Mouse (Mus musculus) skeletal muscle tissue, adult 2 months (tissue): ENCODE results near the gene Elmo2.

ENCODE experiments used
- DNase-seq: peaks from one replicate; pipeline ENCODE4 v3.0.0-alpha.2; 2012; ENCODE audit warnings: low read depth, low spot score

Elmo2 gene

GRCm38 (mm10) chr2:165257151-165257834, 69.0 kb downstream of the Elmo2 start:
- no peak for DNase-seq

DNA sequence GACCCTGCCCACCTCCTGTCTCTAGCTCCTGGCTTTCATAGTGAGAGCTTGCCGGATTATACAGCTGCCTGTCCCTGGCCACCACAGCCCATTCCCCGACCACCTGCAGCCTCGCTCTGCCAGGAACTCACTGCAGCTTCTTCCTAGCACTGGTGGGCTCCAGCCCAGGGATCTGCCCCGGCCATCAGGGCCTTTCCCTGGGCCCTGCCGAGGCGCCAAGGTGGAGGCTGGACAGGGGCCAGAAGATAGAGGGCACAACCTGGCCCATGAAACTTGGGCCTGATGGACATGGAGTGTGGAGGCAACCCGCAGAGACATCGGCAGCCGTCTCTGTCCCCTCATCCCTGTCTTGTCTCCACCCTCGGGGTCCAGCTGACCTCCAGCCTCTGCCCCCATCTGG, 70.1 kb downstream of the Elmo2 start:
- no peak for DNase-seq

DNA sequence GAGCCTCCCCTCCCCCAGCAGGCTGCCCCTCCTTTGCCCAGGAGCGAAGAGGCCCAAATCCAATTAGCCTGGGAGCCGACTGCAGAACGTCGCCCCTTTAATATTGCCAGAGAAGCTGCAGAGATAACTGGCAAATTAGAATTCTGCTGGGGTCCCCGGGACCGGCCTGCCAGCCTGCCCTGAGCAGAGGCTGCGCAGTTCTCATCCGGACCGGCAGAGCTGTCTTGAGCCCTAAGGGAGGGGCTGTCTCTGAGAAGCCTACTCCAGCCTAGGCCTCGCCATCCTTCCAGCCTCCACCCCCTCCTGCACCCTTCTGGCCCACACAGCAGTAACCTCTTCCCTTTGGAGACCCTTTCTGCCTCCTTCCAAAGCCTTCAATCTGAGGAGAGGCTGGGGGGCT, 72.4 kb downstream of the Elmo2 start:
- no peak for DNase-seq

DNA sequence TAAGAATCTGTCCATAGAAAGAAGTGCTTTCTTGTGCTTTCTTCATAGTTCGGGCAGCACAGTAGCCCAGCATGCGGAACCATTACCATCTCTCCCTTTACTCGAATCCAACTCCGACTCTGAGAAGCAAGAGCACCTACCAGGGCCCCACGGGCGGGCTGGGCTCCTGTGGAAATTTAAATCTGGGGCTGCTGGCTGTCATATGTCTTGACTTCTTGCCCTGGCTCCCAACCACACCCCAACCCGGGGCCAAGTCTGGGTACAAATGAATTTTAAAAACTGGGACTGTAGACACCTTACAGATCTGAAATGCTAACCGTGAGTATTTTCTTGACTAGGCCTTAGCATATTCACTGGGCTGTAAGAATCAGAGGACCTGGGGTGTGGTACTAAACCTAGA, 73.0 kb downstream of the Elmo2 start:
- no peak for DNase-seq

DNA sequence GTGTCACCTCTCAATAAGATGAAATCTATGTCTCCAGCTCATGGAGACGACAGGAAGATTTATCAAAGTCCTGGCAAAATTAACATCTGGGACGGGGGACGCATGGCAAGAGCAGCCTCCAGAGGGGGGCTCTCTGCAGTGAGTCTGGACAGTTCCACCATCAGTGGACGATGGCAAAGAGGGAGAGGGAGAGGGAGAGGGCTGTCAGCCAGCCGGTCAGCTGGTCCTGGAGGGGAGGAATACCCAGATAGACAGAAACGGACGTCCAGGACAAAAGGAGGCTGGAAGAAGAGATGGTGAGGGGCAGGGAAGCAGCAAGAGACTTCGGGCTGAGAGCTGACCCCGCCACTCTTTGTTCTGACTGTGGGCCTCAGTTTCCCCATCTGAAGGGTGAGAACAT, 73.5 kb downstream of the Elmo2 start:
- no peak for DNase-seq

DNA sequence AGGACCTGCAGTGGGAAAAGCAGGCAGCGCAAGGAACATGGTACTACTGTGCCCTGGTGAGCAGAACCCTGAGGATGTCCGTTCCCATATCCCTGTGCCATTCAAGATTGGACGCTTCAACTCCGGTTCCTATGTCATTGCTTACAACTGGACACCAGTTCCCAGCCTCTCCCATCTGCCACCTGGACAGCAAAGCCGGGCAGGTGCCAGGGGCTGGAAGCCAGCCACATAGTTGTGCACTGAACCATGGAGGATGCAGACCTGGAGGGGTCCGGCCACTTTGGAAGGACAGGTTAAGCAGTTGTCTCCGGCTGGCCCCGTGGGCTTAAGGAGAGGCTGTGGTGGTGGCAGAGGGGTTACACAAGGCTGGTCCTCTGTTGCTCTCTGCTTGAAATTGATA, 73.9 kb downstream of the Elmo2 start:
- no peak for DNase-seq

- DNase-seq, result no peak
Observed at GRCm38 (mm10) chr2:165250903-165251302, 75.4 kb downstream of the Elmo2 start.

GRCm38 (mm10) chr2:165248967-165249366, 77.3 kb downstream of the Elmo2 start:
- no peak for DNase-seq

DNA sequence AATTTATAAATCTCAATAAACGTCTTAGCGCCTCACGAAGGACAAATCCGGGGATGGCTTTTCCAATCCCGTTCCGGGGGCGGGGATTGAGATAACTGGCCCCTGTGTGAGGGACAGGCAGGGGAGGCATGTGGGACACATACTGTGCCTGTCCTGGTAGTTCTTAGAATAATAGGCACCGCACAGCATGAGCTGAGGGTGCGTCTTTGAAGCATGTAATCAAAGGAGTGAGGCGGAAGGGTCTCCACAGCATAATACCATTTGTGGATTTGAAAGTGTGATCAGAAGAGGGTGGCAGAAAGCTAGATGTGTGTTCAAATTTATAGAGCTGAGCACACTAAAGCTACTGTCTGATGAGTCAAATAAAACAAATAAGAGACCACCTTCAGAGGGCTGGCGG, 79.9 kb downstream of the Elmo2 start:
- no peak for DNase-seq

DNA sequence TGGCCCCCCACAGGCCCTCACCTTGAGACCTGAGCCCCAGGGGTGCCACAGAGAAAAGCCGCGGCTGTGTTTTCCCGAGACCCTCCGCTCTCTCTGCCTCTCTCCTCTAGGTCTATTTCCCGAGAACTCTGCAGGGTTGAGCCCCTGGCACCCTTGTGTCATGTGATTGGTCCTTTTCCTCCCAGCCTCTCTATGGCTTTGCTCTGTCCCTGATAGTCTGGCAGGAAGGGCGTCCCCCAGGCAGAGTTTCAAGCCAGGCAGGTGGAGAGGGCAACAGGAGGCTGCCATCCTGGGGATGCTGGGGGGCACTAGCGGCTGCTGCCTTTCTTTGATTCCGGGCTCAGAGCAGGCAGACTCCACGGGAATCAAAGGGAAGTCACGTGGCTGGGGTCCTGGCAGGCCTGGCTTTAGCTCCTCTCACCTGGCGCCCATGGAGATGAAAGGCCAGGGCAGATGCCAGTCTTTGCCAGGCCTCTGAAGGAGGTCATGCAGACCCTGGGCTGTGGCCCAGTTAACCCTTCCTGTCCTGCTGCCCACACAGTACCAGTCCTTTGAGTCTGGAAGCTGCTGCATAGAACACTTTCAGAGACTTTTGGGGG, 83.1 kb downstream of the Elmo2 start:
- DNase-seq, result no peak

- DNase-seq, result no peak
Observed at GRCm38 (mm10) chr2:165242575-165242974, 83.7 kb downstream of the Elmo2 start.

DNA sequence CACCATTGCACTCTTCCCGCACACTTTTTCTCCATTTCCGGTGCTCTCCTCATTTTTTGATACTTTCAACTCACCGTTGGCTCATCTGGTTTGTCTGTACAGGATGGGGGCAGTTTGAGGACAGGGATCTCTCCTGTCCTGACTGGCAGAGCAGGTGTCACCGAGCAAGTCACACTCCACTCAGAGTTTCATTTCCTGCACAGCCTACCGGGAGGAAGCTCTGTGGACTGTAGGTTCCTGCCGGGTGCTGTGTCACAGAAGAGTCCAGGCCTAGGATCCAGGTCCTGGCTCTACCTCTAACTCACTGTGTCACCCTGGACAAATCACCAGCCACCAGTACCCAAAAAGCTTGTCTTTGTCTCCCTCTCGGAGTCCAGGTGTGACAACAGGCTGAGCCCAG, 84.5 kb downstream of the Elmo2 start:
- no peak for DNase-seq

DNA sequence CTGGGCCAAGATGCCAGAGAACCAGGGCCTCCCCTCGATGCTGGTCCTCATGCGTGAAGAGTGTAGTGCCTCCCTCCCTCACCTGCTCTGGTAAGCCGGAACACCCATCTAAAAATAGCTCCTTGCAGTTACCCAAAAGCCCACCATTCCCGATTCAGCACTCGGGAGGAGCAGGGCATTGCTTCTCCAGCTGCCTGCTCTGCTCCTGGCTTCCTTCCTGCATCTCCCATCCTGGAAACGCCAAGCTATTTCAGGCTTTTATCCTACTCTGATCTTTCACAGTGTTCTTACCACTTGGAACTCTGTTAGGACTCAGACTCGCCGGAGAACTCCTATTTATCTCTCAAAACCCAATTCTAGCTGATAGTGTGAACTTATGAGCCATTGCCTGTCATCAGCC, 85.9 kb downstream of the Elmo2 start:
- DNase-seq, result no peak

DNA sequence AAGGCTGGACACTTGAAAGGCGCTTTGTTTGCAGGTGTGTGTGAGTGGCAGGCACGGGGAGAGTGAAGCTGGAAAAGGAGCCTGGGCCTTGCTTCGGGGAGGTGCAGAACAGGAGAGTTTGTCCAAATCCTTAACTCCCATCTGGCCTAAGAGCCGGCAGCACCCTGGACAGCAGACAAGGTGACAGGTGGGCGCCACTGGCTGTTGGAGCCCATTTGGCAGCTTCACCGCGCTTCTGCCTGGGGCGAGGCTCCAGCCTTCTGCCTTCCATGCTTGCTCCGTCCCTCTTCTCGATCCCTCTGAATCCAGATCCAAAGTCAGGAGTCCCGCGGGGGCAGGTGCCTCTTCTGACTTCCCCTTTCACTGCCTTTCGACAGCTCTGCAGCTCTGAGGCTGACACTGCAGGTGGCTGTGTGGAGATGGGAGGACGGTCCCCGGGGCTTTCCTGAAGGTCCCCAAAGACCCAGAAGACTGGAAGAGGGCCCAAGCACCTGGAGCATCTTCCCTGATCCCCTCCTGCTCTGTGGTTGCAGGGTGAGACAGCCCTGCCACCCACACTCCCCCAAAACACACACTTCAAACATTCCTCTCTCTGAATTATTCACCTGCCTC, 86.6 kb downstream of the Elmo2 start:
- DNase-seq, result no peak

GRCm38 (mm10) chr2:165238416-165239145, 87.7 kb downstream of the Elmo2 start:
- no peak for DNase-seq
